Mouse (Mus musculus) embryonic fibroblast, embryonic 13.5 days (primary cell): Measurements from ENCODE around the gene Chst11. TPM values are rescaled to one million over a fixed set of nuclear protein-coding genes. Genes with fewer than 3 reads are reported as not detected.
A peak's percentile ranks its signal among the peaks of the same experiment; 100 is the strongest.

Experiments
- H3K27ac ChIP-seq: 2 replicates; pipeline ENCODE4 v1.5.1; 2012; ENCODE audit warnings: low read length, control low read depth, inconsistent platforms; ENCODE audit not compliant: insufficient read depth
- H3K4me1 ChIP-seq: 2 replicates; pipeline ENCODE4 v1.6.1; 2011; ENCODE audit warnings: low read length; ENCODE audit not compliant: control insufficient read depth, insufficient read depth
- H3K4me3 ChIP-seq: 2 replicates; pipeline ENCODE4 v1.5.1; 2011; ENCODE audit warnings: mild to moderate bottlenecking, control low read depth, low read length; ENCODE audit not compliant: insufficient read depth
- CTCF ChIP-seq: IDR thresholded peaks from 2 replicates; pipeline ENCODE4 v1.5.1; 2011; ENCODE audit warnings: mild to moderate bottlenecking, control low read depth, low read length, moderate library complexity, borderline replicate concordance; ENCODE audit not compliant: insufficient read depth
- POLR2A ChIP-seq: IDR thresholded peaks from 2 replicates; pipeline ENCODE4 v1.6.1; 2011; ENCODE audit warnings: low read depth, mild to moderate bottlenecking, control low read depth, low read length, moderate library complexity
- polyA plus RNA-seq: library from polyadenylated mRNA; stranded (reverse); fragments of >200 nt; gene quantifications from 2 replicates; pipeline ENCODE4 v1.2.4, GENCODE M21; 2011; ENCODE audit warnings: low read depth; ENCODE audit not compliant: missing spikeins, insufficient read length

The Chst11 gene
- polyA plus RNA-seq, 1 experiment = 12.9 TPM

DNA sequence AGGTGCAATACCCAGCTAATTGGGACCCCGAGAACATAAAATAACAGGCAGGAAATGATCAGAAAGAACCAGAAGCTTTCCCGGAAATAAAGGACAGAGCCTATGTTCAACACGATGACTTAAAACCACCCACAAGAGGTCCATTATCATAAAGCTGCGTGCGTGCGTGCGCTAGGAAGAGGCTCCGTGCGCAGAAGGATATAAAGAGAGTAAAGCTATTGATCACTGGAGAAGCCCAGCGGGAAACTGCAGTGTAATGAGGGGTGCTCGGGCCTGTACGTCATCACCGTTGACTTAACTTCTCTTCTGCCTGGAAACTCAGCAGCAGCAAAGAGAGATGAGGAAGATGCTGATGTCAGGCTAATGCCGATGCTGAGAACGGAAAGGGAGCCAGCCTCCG, 224.8 kb downstream of the Chst11 start:
- no peak overlapping the region for H3K27ac ChIP-seq
- no peak for TF ChIP-seq POLR2A
- TF ChIP-seq CTCF = no peak
- H3K4me3 ChIP-seq = no peak overlapping the region

DNA sequence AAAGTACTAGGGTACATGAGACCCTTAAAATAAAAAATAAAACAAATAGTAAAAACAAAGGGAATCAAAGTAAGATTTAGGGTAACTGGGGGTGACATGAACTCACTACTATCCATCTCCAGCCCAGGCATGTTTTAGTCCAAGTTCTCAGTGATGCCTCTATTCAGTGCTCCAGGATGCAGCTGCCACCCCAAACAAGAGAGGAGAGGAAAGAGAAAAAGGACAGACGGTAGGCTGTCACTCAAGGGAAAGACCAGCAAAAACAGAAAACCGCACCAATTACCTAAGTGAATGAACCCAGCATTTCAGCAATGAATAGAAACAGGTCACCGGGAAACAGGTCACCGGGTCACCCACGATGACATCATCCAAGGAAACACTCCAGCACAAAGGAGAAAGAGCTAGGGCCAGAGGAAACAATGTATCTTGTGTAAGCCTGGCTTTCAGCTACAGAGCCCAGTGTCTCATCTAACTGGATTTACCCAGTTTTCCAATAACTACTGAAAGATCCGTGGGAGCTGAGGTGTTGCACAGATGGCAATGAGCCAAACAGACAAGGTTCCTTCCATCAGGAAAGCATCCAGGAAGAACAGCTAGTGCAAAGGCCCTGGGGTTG, 225.8 kb downstream of the Chst11 start:
- Histone ChIP-seq H3K27ac (no peak overlapping the region), H3K4me3 (no peak overlapping the region), H3K4me1 (no peaks in the 10 kb centered on the region)
- no peak for TF ChIP-seq CTCF
- no peak for TF ChIP-seq POLR2A

More for the DNA sequence above, 224.8 kb downstream of the Chst11 start:
- H3K4me1 ChIP-seq = no peaks in the 10 kb centered on the region

- H3K27ac ChIP-seq = no peak overlapping the region
- no peak overlapping the region for H3K4me3 ChIP-seq
- no peak for TF ChIP-seq POLR2A
- no peak for TF ChIP-seq CTCF
- H3K4me1 ChIP-seq = no peaks in the 10 kb centered on the region
Observed at GRCm38 (mm10) chr10:83212618-83213017, 227.3 kb downstream of the Chst11 start.

GRCm38 (mm10) chr10:83215559-83215958, 230.3 kb downstream of the Chst11 start:
- H3K4me3 ChIP-seq = no peak overlapping the region
- TF ChIP-seq CTCF = no peak
- TF ChIP-seq POLR2A = no peak
- no peaks in the 10 kb centered on the region for H3K4me1 ChIP-seq
- no peak overlapping the region for H3K27ac ChIP-seq

DNA sequence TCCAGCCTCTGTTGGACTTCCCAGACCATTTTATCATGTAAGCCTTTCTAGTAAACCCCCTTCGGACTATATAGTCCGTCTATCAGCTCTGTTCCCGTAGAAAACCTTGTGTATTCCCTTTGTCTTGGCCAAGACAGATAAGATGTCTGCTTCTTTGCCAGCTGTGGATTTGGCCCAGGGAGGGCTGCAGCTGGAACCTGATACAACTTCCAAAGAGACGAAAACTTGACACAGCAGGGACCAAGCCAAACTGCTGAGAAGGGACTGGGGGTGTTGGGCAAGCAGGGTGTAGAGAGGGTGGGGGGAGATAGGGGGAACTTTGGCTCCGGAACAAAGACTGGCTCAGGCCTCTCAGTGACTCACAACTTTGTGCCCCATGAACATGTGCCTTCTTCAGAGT, 232.0 kb downstream of the Chst11 start:
- TF ChIP-seq POLR2A (no peak), CTCF (no peak)
- Histone ChIP-seq H3K4me1 (no peaks in the 10 kb centered on the region), H3K4me3 (no peak overlapping the region), H3K27ac (no peak overlapping the region)

DNA sequence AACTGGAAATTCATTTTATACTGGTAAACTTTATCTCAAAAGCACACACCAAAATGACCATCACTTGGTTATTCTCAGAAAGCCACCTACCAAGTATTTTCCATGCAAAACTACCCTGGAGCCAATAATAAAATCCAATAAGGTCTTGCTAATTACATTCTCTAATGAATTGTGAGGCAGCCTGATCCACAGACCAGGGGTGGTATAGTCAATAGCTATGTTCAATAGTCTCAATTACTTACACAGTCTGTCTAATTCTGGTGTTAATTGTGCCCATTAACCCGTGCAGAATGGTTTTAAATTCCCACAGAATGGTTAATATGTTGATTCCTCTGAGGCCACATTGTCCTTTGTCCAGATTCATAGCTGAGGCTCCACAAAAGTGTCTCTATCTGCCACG, 233.5 kb downstream of the Chst11 start:
- Histone ChIP-seq H3K4me1 (no peaks in the 10 kb centered on the region), H3K4me3 (no peak overlapping the region), H3K27ac (no peak overlapping the region)
- TF ChIP-seq POLR2A = no peak
- no peak for TF ChIP-seq CTCF

DNA sequence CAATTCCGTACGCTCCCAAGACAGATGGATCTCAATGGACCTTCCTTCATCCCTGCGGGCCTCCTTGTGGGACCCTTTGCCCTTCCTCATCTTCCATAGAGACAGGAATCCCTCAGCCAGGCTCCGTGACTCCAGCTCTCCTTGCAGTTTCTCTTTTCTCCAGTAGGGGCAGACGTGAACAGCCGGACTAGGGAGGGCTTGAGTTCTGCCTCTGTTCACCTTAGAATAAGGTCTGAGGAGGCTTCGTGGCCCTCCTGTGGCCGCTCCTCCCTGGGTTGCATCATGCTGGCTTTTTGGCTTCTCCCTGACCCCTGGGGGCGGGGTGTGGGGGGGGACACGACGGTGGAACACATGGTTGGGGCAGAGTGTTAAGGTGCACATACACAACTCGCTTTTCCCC, 234.4 kb downstream of the Chst11 start:
- TF ChIP-seq CTCF (0 out of 2 replicates have a peak, but pooled peaks have one; percentile 10), POLR2A (no peak)
- Histone ChIP-seq H3K27ac (no peak overlapping the region), H3K4me1 (no peaks in the 10 kb centered on the region), H3K4me3 (no peak overlapping the region)

- TF ChIP-seq POLR2A (no peak), CTCF (no peak)
- Histone ChIP-seq H3K27ac (no peak overlapping the region), H3K4me3 (no peak overlapping the region), H3K4me1 (no peaks in the 10 kb centered on the region)
Observed at GRCm38 (mm10) chr10:83220217-83220616, 234.9 kb downstream of the Chst11 start.

DNA sequence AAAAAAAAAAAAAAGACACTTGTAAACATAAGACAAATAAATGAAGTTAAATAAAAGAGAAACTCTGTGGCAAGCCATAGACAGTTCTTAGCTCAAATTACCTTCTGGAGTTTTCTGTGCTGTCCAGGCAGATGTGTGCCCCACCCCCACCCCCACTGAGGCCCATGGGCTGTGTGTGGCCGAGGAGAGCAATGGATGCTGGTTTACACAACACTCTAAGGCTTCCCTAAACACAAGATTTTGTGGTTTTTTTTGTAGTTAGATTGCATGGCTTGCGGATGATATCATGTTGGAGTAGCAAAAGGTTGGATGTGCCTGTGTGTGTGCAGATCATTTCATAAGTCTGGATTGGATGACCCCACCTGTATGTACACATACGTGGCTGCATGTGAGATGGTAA, 235.5 kb downstream of the Chst11 start:
- Histone ChIP-seq H3K4me1 (no peaks in the 10 kb centered on the region), H3K4me3 (no peak overlapping the region), H3K27ac (no peak overlapping the region)
- TF ChIP-seq CTCF = no peak
- TF ChIP-seq POLR2A = no peak

DNA sequence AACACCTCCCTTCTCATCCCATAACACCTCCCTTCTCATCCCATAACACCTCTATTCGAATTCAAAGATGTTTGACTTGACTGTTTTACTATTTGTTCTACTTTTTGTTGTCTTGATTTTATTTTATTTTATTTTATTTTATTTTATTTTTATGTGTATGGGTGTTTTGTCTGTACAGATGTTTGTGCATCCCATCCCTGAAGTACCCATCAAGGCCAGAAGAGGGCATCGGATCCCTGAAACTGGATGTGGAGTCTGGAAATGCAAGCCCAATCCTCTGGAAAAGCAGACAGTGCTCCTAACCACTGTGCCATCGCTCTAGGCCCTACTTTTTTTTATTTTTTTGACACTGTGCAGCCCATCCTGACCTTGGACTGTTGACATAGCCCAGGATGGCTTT, 239.7 kb downstream of the Chst11 start:
- Histone ChIP-seq H3K27ac (no peak overlapping the region), H3K4me1 (no peaks in the 10 kb centered on the region), H3K4me3 (no peak overlapping the region)
- no peak for TF ChIP-seq POLR2A
- TF ChIP-seq CTCF = peak; percentile 13; the same call in 1 of the 2 replicates

DNA sequence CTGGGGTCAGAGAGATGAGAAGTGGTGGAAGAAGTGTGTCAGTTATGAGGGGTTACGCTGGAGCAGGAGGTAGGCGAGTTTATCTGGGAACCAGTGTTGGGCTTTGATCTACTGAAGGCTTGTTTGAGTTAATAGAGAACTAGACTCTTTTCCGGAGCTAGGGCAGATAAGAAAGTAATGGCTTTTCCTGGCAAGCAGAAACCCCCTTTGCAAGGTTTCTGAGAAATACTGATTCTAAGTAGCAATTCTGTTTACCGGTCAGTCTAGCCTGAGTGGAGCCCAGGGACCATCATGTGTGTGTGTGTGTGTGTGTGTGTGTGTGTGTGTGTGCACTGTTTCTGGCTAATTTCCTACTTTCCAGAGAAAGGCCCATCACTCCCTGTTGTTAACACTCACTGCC, 243.3 kb downstream of the Chst11 start:
- H3K4me1 ChIP-seq = no peaks in the 10 kb centered on the region
- H3K27ac ChIP-seq = no peak overlapping the region
- TF ChIP-seq CTCF = no peak
- TF ChIP-seq POLR2A = no peak
- H3K4me3 ChIP-seq = no peak overlapping the region
